Mouse (Mus musculus): Measurements from ENCODE around the gene Capn15.

GRCm38 (mm10) chr17:26017021-26017420 lies 31.4 kb upstream of the Capn15 start:
- TF ChIP-seq POLR2A (IDR thresholded peaks at IDR 0.05; ENCODE audit: control insufficient read depth in 1 of 2, insufficient read depth in 1 of 2, low read depth in 1 of 2, low read length in 2 of 2, poor library complexity in 1 of 2) = no peak
- no peak for TF ChIP-seq CTCF (IDR thresholded peaks at IDR 0.05 in 2 of 3, conservative IDR thresholded peaks at IDR 0.05 in 1 of 3; ENCODE audit: control insufficient read depth in 1 of 3, insufficient read depth in 1 of 3, low read depth in 2 of 3, low read length in 3 of 3, poor library complexity in 1 of 3, severe bottlenecking in 1 of 3)
- no peak for TF ChIP-seq MEF2A (IDR thresholded peaks at IDR 0.05; ENCODE audit: extremely low read depth, insufficient replicate concordance, low read depth, low read length, poor library complexity, severe bottlenecking)
- no peak for TF ChIP-seq EP300 (IDR thresholded peaks at IDR 0.05; ENCODE audit: low read depth in 1 of 2, low read length in 2 of 2)
- no peak for TF ChIP-seq NRF1 (IDR thresholded peaks at IDR 0.05; ENCODE audit: insufficient read depth, low read depth, low read length, poor library complexity, severe bottlenecking)
- no peak for TF ChIP-seq KAT2A (conservative IDR thresholded peaks at IDR 0.05; ENCODE audit: low read depth, low read length)
- no peak for TF ChIP-seq ZNF384 (IDR thresholded peaks at IDR 0.05; ENCODE audit: low read depth, low read length)
- no peak for TF ChIP-seq CHD1 (IDR thresholded peaks at IDR 0.05; ENCODE audit: low read depth, low read length)
- TF ChIP-seq TBP (IDR thresholded peaks at IDR 0.05; ENCODE audit: low read depth, low read length) = no peak

All from MEL (cell line).